Mouse (Mus musculus) hindbrain, postnatal 0 days (tissue): ENCODE results near the gene 9530068E07Rik. TPM values are rescaled to one million over a fixed set of nuclear protein-coding genes. Genes with fewer than 3 reads are reported as not detected.
"Not testable (repeated sequence)": the region's sequence is repeated elsewhere in the genome, so short reads cannot be mapped to it uniquely, and the experiment has no call there.

Experiments
- ATAC-seq: fragments of 200-750 bp; cut with Nextera tagmentation; 2 replicates; pipeline ENCODE4 v1.8.0; 2017; ENCODE audit warnings: mild to moderate bottlenecking, moderate TSS enrichment, moderate library complexity
- DNase-seq: peaks from one replicate; pipeline ENCODE4 v3.0.0-alpha.2; 2015; ENCODE audit warnings: low spot score
- H3K27ac ChIP-seq: fragments of 300-500 bp; sonication (generic); 2 replicates; pipeline ENCODE4 v1.5.1; 2014; ENCODE audit warnings: mild to moderate bottlenecking
- H3K27me3 ChIP-seq: fragments of 300-500 bp; sonication (generic); 2 replicates; pipeline ENCODE4 v1.6.1; 2014; ENCODE audit warnings: low read length, mixed read lengths; ENCODE audit not compliant: insufficient read depth
- H3K36me3 ChIP-seq: fragments of 300-500 bp; sonication (generic); 2 replicates; pipeline ENCODE4 v1.6.1; 2014; ENCODE audit warnings: low read length, mixed read lengths; ENCODE audit not compliant: insufficient read depth
- H3K4me1 ChIP-seq: fragments of 300-500 bp; sonication (generic); 2 replicates; pipeline ENCODE4 v1.6.1; 2014; ENCODE audit warnings: antibody characterized with exemption, low read length, mixed read lengths; ENCODE audit not compliant: insufficient read depth
- H3K4me2 ChIP-seq: fragments of 300-500 bp; sonication (generic); 2 replicates; pipeline ENCODE4 v1.6.1; 2014; ENCODE audit warnings: low read depth, mild to moderate bottlenecking, low read length, moderate library complexity, mixed read lengths
- H3K4me3 ChIP-seq: fragments of 300-500 bp; sonication (generic); 2 replicates; pipeline ENCODE4 v1.5.1; 2014; ENCODE audit warnings: low read length
- H3K9ac ChIP-seq: fragments of 300-500 bp; sonication (generic); replicated peaks from 2 replicates; pipeline ENCODE4 v1.6.1; 2014; ENCODE audit warnings: mild to moderate bottlenecking, low read length, moderate library complexity, mixed read lengths
- H3K9me3 ChIP-seq: fragments of 300-500 bp; sonication (generic); 2 replicates; pipeline ENCODE4 v1.6.1; 2016; ENCODE audit warnings: low read length, mixed read lengths
- CTCF ChIP-seq: IDR thresholded peaks from 2 replicates; pipeline ENCODE4 v1.5.1; 2016; ENCODE audit warnings: antibody characterized with exemption, control low read depth, low read depth
- WGBS: fragments of 180-500 bp; shearing (Covaris S2); extraction: QIAGEN DNeasy Blood & Tissue Kit; methylation state at CpG from one replicate; pipeline ENCODE4 v1.1.7; 2014; 5-methylcytosine and 5-hydroxymethylcytosine counted together
- polyA plus RNA-seq: library from polyadenylated mRNA; unstranded; fragments of >200 nt; fragmentation: Nextera tagmentation; extraction: Ambion mirVana; gene quantifications from 2 replicates; pipeline ENCODE4 v1.2.1, GENCODE M21; 2015
- total RNA-seq: library from RNA; depleted of rRNA; stranded (reverse); fragments of >200 nt; gene quantifications from 2 replicates; pipeline ENCODE4 v1.2.3, GENCODE M21; 2014

9530068E07Rik gene
- total and polyA plus RNA-seq, 2 experiments from 2014 or later = 125 to 131 TPM

DNA sequence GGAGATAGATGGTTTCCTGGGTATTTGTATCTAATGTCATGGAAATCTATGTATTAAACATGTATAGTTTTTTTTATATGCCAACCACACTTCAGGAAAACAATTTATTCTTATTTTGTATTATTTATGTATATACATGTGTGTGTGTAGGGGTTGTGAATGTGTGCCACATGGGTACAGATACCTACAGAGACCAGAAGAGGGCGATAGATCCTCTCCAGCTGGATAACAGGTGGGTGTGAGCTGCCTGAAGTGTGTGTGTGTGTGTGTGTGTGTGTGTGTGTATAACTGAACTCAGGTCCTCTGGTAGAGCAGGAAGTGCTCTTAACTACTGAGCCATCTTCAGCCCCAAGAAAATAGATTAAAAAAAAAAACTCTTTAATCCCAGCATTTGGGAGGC is 40.6 kb upstream of the 9530068E07Rik start:
- DNase-seq = no peak
- Histone ChIP-seq H3K27me3 (no peaks in the 10 kb centered on the region), H3K9ac (no peak overlapping the region), H3K36me3 (no peaks in the 10 kb centered on the region), H3K9me3 (no peaks in the 10 kb centered on the region), H3K4me1 (peaks cover 6% of the 10 kb centered on the region; the same call in 1 of the 2 replicates), H3K27ac (no peak overlapping the region), H3K4me2 (no peak overlapping the region), H3K4me3 (no peak overlapping the region)
- WGBS = 96% methylated on average over 1 of the region's 1 CpGs
- 0 out of 2 replicates have a peak, but pooled peaks have one; percentile 20 for TF ChIP-seq CTCF
- no peak for ATAC-seq

DNA sequence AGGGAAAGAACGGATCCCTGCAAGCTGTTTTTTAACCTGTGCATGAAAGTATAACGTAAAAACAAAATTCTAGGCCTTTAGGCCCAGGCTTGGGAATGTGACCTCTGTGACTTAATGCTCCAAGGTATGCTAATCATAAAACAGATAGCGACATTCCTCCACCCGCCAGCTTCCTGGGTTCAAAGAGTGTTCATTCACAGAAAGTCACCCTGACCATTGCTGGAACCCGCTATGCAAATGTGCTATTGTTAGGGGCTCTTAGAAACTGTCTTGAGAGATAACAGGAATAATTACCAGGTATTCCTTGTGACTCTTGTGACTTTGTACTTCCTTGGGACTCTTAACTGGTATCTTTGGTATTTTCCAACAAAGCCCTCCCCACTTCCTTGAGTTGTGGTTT is 39.1 kb upstream of the 9530068E07Rik start:
- not testable (repeated sequence) for H3K4me2 ChIP-seq, H3K9me3 ChIP-seq, DNase-seq, H3K4me3 ChIP-seq, H3K27me3 ChIP-seq, H3K27ac ChIP-seq, ATAC-seq, H3K4me1 ChIP-seq, H3K9ac ChIP-seq, H3K36me3 ChIP-seq
- 95% methylated on average over 5 of the region's 5 CpGs for WGBS

DNA sequence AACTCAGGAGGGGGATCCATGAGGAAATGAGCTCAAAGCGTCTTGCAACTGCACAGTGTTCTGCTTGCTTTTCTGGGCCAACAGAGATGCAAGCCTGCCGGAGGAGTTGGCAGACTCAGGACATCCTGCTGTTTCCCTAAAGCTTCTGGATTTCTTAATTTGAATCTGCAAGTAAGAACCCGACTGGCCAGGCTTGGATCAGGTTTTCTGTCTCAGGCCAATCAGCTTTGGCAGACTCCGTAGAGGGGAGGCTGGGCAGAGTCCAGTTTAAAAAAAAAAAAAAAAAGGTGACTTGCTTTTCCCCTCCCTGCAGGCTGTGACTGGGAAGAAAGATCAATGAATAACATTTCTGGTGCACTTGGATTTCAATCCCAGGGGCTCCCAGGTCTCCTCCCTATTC is 37.7 kb upstream of the 9530068E07Rik start:
- H3K4me3 ChIP-seq = no peak overlapping the region
- H3K36me3 ChIP-seq = no peaks in the 10 kb centered on the region
- no peak overlapping the region for H3K27ac ChIP-seq
- H3K4me2 ChIP-seq = no peak overlapping the region
- DNase-seq = peak; percentile 80
- 26% methylated on average over 4 of the region's 4 CpGs for WGBS
- peaks cover 17% of the 10 kb centered on the region for H3K4me1 ChIP-seq
- no peak overlapping the region for H3K9ac ChIP-seq
- no peaks in the 10 kb centered on the region for H3K9me3 ChIP-seq
- ATAC-seq = no peak
- TF ChIP-seq CTCF = no peak
- H3K27me3 ChIP-seq = no peaks in the 10 kb centered on the region

DNA sequence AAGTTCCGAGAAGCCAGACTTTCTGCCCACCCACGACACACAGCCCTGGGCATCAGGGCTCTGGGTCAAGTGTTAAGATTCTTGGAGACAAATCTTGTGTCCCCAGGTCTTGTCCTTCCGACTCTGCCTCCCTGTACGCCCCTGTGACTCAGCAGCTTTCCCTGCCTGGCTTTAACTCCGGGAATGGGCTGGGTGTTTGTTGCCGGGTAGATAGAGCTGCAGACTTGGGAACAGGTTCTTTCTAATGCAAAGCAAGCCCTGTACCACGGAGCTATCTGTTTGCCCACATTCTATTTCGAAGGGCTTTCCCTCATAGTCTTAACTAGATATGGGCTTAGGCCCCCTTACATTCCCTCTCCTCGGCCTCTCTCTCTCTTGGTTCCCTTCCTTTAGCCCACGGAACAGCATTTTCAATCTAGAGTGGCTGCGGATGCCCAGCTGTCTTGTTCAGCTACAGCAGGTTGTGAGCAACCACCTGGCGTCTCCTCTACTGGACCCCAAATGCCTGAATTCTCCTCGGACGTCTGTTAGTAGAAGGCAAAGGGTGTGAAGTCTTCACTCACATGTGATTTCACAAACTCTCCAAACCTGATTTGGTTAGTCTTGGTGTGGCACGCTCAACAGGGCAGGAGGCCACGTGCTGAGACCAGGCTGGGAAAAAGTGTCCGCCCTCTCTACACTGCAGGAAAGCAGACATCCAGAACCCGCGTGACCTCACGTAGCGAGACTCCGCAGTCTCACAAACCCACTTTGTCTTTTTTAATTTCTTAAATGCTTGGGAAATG is 36.4 kb upstream of the 9530068E07Rik start:
- no peak for TF ChIP-seq CTCF
- H3K27ac ChIP-seq = peak overlapping the region; percentile 97
- H3K4me3 ChIP-seq = peak overlapping the region; percentile 97
- peak overlapping the region; percentile 96 for H3K9ac ChIP-seq
- H3K4me1 ChIP-seq = peaks cover 20% of the 10 kb centered on the region
- H3K9me3 ChIP-seq = no peaks in the 10 kb centered on the region
- DNase-seq (no peak), ATAC-seq (peak; percentile 44)
- H3K36me3 ChIP-seq = no peaks in the 10 kb centered on the region
- H3K27me3 ChIP-seq = no peaks in the 10 kb centered on the region
- WGBS = 13% methylated on average over 22 of the region's 22 CpGs
- peak overlapping the region; percentile 86 for H3K4me2 ChIP-seq

DNA sequence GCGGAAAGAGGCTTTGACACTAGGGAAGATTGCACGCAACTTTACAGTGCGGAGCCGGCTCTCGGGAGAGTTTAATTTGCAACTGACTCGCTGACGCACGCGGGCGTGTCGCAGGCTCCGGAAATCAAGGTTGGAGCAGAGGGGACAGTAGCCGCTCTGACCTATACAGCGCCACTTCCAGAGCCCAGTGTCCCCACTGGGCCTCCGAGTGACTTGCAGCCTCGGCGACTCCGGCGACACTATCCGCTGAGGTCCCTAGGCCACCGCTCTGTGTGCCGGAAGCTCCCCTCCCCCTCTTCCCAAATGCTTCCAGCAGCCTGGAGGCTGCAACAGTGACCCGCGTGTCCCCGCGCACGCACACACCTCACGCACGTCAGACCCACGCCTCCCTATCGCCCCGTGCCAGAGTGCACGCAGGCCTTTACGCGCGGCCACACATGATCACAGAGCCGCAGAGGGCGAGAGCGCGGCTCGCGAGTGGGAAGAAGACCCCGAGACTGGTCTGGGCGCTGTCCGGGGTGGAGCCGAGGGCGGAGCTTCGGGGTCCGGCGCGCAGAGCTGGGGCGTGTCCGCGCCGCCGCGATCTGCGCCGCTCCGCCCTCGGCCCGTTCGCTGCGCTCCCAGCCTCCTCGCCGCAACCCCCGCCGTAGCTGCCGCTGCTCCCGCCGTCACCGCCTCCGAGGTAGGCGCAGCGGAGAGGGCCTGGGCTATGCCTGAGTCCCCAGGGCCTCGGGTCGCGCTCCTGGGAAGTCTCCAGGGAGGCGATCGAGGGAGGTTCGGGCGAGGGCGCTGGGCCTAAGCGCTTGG is 35.6 kb upstream of the 9530068E07Rik start, which contains the start of gene Vdac1:
Gene Vdac1, plus strand, starts transcription at position 390 of the 807 bp plus-strand sequence.
- peaks cover 24% of the 10 kb centered on the region for H3K4me1 ChIP-seq
- no peaks in the 10 kb centered on the region for H3K36me3 ChIP-seq
- H3K27ac ChIP-seq = peak within 1 kb of the TSS; percentile 97
- ATAC-seq (peak; percentile 95), DNase-seq (peak; percentile 94)
- no peaks in the 10 kb centered on the region for H3K27me3 ChIP-seq
- H3K9me3 ChIP-seq = no peaks in the 10 kb centered on the region
- H3K4me3 ChIP-seq = peak within 1 kb of the TSS; percentile 97
- TF ChIP-seq CTCF = no peak; the same call in 1 of the 2 replicates
- H3K4me2 ChIP-seq = peak within 1 kb of the TSS; percentile 86
- H3K9ac ChIP-seq = peak within 1 kb of the TSS; percentile 96
- WGBS = under 1% methylated on average over 82 of the region's 84 CpGs

DNA sequence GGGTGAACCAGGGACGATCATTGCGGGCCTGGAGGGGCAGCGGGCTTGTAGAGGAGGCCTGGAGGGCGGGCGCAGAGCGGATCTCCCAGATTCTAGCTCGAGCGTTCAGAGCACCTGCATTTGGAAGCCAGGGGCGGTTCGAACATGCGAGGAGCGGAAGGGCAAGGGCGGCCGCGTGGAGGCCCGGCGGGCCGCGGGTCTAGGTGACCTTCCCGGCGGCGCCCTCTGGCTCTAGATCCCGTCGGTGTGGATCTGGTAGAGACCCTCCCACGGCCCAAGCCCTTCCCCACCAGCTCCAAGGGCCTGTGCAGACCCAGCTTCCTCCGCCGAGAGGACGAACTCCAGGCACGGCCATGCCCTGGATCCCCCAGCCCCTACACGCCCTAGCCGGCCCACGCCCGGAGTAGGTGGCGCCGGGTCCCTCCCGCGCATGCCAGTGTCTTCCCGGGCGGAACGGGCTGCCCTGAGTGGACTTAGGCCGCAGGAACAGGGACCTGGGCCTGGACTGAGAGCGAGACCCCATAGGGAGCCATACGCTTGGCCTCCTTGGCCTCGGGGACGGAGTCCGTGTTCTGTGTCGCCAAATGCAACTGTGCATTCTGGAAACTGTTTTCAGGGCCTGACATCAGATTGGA is 34.8 kb upstream of the 9530068E07Rik start:
- H3K36me3 ChIP-seq = no peaks in the 10 kb centered on the region
- WGBS = under 1% methylated on average over 47 of the region's 47 CpGs
- no peaks in the 10 kb centered on the region for H3K9me3 ChIP-seq
- no peak for TF ChIP-seq CTCF
- H3K4me2 ChIP-seq = peak overlapping the region; percentile 86
- H3K4me3 ChIP-seq = peak overlapping the region; percentile 97
- no peaks in the 10 kb centered on the region for H3K27me3 ChIP-seq
- peak; percentile 26 for DNase-seq
- H3K4me1 ChIP-seq = peaks cover 24% of the 10 kb centered on the region
- peak; percentile 10; the same call in 1 of the 2 replicates for ATAC-seq
- peak overlapping the region; percentile 96 for H3K9ac ChIP-seq
- peak overlapping the region; percentile 97 for H3K27ac ChIP-seq
